Mouse (Mus musculus) adrenal gland, postnatal 4 days (tissue): Measurements from ENCODE around the gene Fbxo21. TPM values are rescaled to one million over a fixed set of nuclear protein-coding genes. Genes with fewer than 3 reads are reported as not detected.

ENCODE experiments used
- DNase-seq, 2 experiments: peaks; one replicate each; pipeline ENCODE4 v3.0.0; 2021 to 2022; ENCODE audit warnings: low spot score in 2 of 2, mixed read lengths in 2 of 2
- total RNA-seq, 2 experiments: library from RNA; stranded (reverse); gene quantifications; 2 replicates each; pipeline ENCODE4 v1.2.3; 2021

Fbxo21 gene
- total RNA-seq, 2 experiments from 2014 or later: 89.3 to 94.4 TPM

- DNase-seq: no peak
Measured at GRCm38 (mm10) chr5:117978159-117978697, 1.7 kb downstream of the Fbxo21 start.

- DNase-seq: no peak
Measured at GRCm38 (mm10) chr5:117979082-117979481, 2.6 kb downstream of the Fbxo21 start.

- DNase-seq: no peak
Measured at GRCm38 (mm10) chr5:117980921-117981320, 4.4 kb downstream of the Fbxo21 start.

GRCm38 (mm10) chr5:117981943-117982342 is 5.4 kb downstream of the Fbxo21 start:
- no peak for DNase-seq

GRCm38 (mm10) chr5:117986327-117986726 is 9.8 kb downstream of the Fbxo21 start:
- no peak for DNase-seq

- no peak for DNase-seq
Measured at GRCm38 (mm10) chr5:117987891-117988290, 11.4 kb downstream of the Fbxo21 start.

GRCm38 (mm10) chr5:117988367-117988766 is 11.8 kb downstream of the Fbxo21 start:
- no peak for DNase-seq

- no peak for DNase-seq
Measured at GRCm38 (mm10) chr5:117989773-117990172, 13.2 kb downstream of the Fbxo21 start.

GRCm38 (mm10) chr5:117990957-117991356 is 14.4 kb downstream of the Fbxo21 start:
- no peak for DNase-seq

GRCm38 (mm10) chr5:117993550-117993949 is 17.0 kb downstream of the Fbxo21 start:
- no peak for DNase-seq

- DNase-seq: no peak
Measured at GRCm38 (mm10) chr5:117995372-117995901, 18.9 kb downstream of the Fbxo21 start.

- no peak for DNase-seq
Measured at GRCm38 (mm10) chr5:117995911-117996310, 19.4 kb downstream of the Fbxo21 start.

- no peak for DNase-seq
Measured at GRCm38 (mm10) chr5:117996581-117996980, 20.1 kb downstream of the Fbxo21 start.

- no peak for DNase-seq
Measured at GRCm38 (mm10) chr5:117997434-117997970, 21.0 kb downstream of the Fbxo21 start.

- no peak for DNase-seq
Measured at GRCm38 (mm10) chr5:117999061-117999460, 22.5 kb downstream of the Fbxo21 start.

- DNase-seq: no peak
Measured at GRCm38 (mm10) chr5:117999584-117999983, 23.1 kb downstream of the Fbxo21 start.

GRCm38 (mm10) chr5:118002059-118002458 is 25.5 kb downstream of the Fbxo21 start:
- DNase-seq: peak in 1 of 2 experiments; percentile 42

- peak; percentile 42 to 48 for DNase-seq
Measured at GRCm38 (mm10) chr5:118004619-118005018, 28.1 kb downstream of the Fbxo21 start.

GRCm38 (mm10) chr5:118005728-118006127 is 29.2 kb downstream of the Fbxo21 start:
- no peak for DNase-seq

- DNase-seq: no peak
Measured at GRCm38 (mm10) chr5:118008344-118008743, 31.8 kb downstream of the Fbxo21 start.

- no peak for DNase-seq
Measured at GRCm38 (mm10) chr5:118010872-118011271, 34.3 kb downstream of the Fbxo21 start.

- DNase-seq: no peak
Measured at GRCm38 (mm10) chr5:118011796-118012195, 35.3 kb downstream of the Fbxo21 start.

- peak; percentile 63 to 80 for DNase-seq
Measured at GRCm38 (mm10) chr5:118015028-118015427, 38.5 kb downstream of the Fbxo21 start.
